Mouse (Mus musculus): ENCODE results near the gene Atg9b. TPM values are rescaled to one million over a fixed set of nuclear protein-coding genes. Genes with fewer than 3 reads are reported as not detected.

The Atg9b gene
- total and polyA plus RNA-seq, 2 experiments from 2014 or later: 5.1 to 8.0 TPM

GRCm38 (mm10) chr5:24387264-24388241, 4.4 kb downstream of the Atg9b start:
- peak; percentile 68 for TF ChIP-seq CTCF (IDR thresholded peaks at IDR 0.05; ENCODE audit: low read depth)
- Histone ChIP-seq H3K27me3 (ENCODE audit: insufficient read depth, low read length) (0 out of 2 replicates have a peak, but pooled peaks cover 7% of the 10 kb centered on the region), H3K9me3 (ENCODE audit: low read length) (no peaks in the 10 kb centered on the region), H3K27ac (ENCODE audit: low read depth, low read length) (peak overlapping the region; percentile 54), H3K4me1 (ENCODE audit: insufficient read depth) (peaks cover 25% of the 10 kb centered on the region), H3K36me3 (ENCODE audit: insufficient read depth) (no peaks in the 10 kb centered on the region), H3K4me2 (ENCODE audit: low read depth) (peak overlapping the region; percentile 98), H3K9ac (peak overlapping the region; percentile 62), H3K4me3 (ENCODE audit: low read depth, low read length) (peak overlapping the region; percentile 51)
- DNase-seq: peak; percentile 85
- WGBS: 4% methylated on average over 73 of the region's 73 CpGs
- peak; percentile 83 for ATAC-seq

- 83% methylated on average over 10 of the region's 10 CpGs for WGBS
- ATAC-seq (no peak), DNase-seq (no peak)
- Histone ChIP-seq H3K4me2 (ENCODE audit: low read depth) (no peak overlapping the region), H3K36me3 (ENCODE audit: insufficient read depth) (no peaks in the 10 kb centered on the region), H3K27me3 (ENCODE audit: insufficient read depth, low read length) (0 out of 2 replicates have a peak, but pooled peaks cover 7% of the 10 kb centered on the region), H3K27ac (ENCODE audit: low read depth, low read length) (no peak overlapping the region), H3K9ac (no peak overlapping the region), H3K4me3 (ENCODE audit: low read depth, low read length) (no peak overlapping the region), H3K4me1 (ENCODE audit: insufficient read depth) (peaks cover 28% of the 10 kb centered on the region), H3K9me3 (ENCODE audit: low read length) (no peaks in the 10 kb centered on the region)
- TF ChIP-seq CTCF (IDR thresholded peaks at IDR 0.05; ENCODE audit: low read depth): no peak
These were observed 5.9 kb downstream of the Atg9b start for GRCm38 (mm10) chr5:24385887-24386550.

- Histone ChIP-seq H3K36me3 (ENCODE audit: insufficient read depth) (no peaks in the 10 kb centered on the region), H3K4me2 (ENCODE audit: low read depth) (no peak overlapping the region), H3K9me3 (ENCODE audit: low read length) (no peaks in the 10 kb centered on the region), H3K9ac (no peak overlapping the region), H3K4me3 (ENCODE audit: low read depth, low read length) (no peak overlapping the region), H3K4me1 (ENCODE audit: insufficient read depth) (peaks cover 28% of the 10 kb centered on the region), H3K27me3 (ENCODE audit: insufficient read depth, low read length) (0 out of 2 replicates have a peak, but pooled peaks cover 7% of the 10 kb centered on the region), H3K27ac (ENCODE audit: low read depth, low read length) (no peak overlapping the region)
- DNase-seq: no peak
- WGBS: 92% methylated on average over 5 of the region's 5 CpGs
- no peak for ATAC-seq
- TF ChIP-seq CTCF (IDR thresholded peaks at IDR 0.05; ENCODE audit: low read depth): no peak
These were observed 6.6 kb downstream of the Atg9b start for GRCm38 (mm10) chr5:24385374-24385773.

- Histone ChIP-seq H3K4me2 (ENCODE audit: low read depth) (peak overlapping the region; percentile 61), H3K9me3 (ENCODE audit: low read length) (no peaks in the 10 kb centered on the region), H3K9ac (no peak overlapping the region), H3K27me3 (ENCODE audit: insufficient read depth, low read length) (0 out of 2 replicates have a peak, but pooled peaks cover 4% of the 10 kb centered on the region), H3K36me3 (ENCODE audit: insufficient read depth) (no peaks in the 10 kb centered on the region), H3K4me3 (ENCODE audit: low read depth, low read length) (no peak overlapping the region), H3K27ac (ENCODE audit: low read depth, low read length) (no peak overlapping the region), H3K4me1 (ENCODE audit: insufficient read depth) (peaks cover 28% of the 10 kb centered on the region)
- DNase-seq: peak; percentile 4
- no peak for TF ChIP-seq CTCF (IDR thresholded peaks at IDR 0.05; ENCODE audit: low read depth)
- ATAC-seq: no peak
- 62% methylated on average over 6 of the region's 6 CpGs for WGBS
These were observed 7.5 kb downstream of the Atg9b start for GRCm38 (mm10) chr5:24384407-24384806.

GRCm38 (mm10) chr5:24383026-24383859, 8.7 kb downstream of the Atg9b start:
- no peaks in the 10 kb centered on the region for H3K27me3 ChIP-seq (ENCODE audit: insufficient read depth, low read length)
- no peaks in the 10 kb centered on the region for H3K9me3 ChIP-seq (ENCODE audit: low read length)
- H3K36me3 ChIP-seq (ENCODE audit: insufficient read depth): no peaks in the 10 kb centered on the region
- TF ChIP-seq CTCF (IDR thresholded peaks at IDR 0.05; ENCODE audit: low read depth): peak; percentile 79
- under 1% methylated on average over 34 of the region's 34 CpGs for WGBS
- ATAC-seq: peak; percentile 80
- peak overlapping the region; percentile 67 for H3K9ac ChIP-seq
- H3K4me3 ChIP-seq (ENCODE audit: low read depth, low read length): peak overlapping the region; percentile 45
- DNase-seq: peak; percentile 95
- peak overlapping the region; percentile 76 for H3K27ac ChIP-seq (ENCODE audit: low read depth, low read length)
- peak overlapping the region; percentile 61 for H3K4me2 ChIP-seq (ENCODE audit: low read depth)
- peaks cover 26% of the 10 kb centered on the region for H3K4me1 ChIP-seq (ENCODE audit: insufficient read depth)

GRCm38 (mm10) chr5:24381988-24382387, 10.0 kb downstream of the Atg9b start:
- Histone ChIP-seq H3K9me3 (ENCODE audit: low read length) (no peaks in the 10 kb centered on the region), H3K4me2 (ENCODE audit: low read depth) (no peak overlapping the region), H3K4me1 (ENCODE audit: insufficient read depth) (peaks cover 18% of the 10 kb centered on the region), H3K4me3 (ENCODE audit: low read depth, low read length) (no peak overlapping the region), H3K27me3 (ENCODE audit: insufficient read depth, low read length) (no peaks in the 10 kb centered on the region), H3K9ac (no peak overlapping the region), H3K36me3 (ENCODE audit: insufficient read depth) (no peaks in the 10 kb centered on the region), H3K27ac (ENCODE audit: low read depth, low read length) (no peak overlapping the region)
- DNase-seq (no peak), ATAC-seq (no peak)
- 36% methylated on average over 2 of the region's 2 CpGs for WGBS
- no peak for TF ChIP-seq CTCF (IDR thresholded peaks at IDR 0.05; ENCODE audit: low read depth)

Measured in forebrain, postnatal 0 days (tissue).